Mouse (Mus musculus): ENCODE measurements at regions not wholly inside any gene's neighbourhood (a gene's known extent, or its start where the extent isn't known, plus 50 kb on each side); places are given as distances from the start of the nearest gene placed in this dataset.
"Not testable (repeated sequence)": the region's sequence is repeated elsewhere in the genome, so short reads cannot be mapped to it uniquely, and the experiment has no call there.

DNA sequence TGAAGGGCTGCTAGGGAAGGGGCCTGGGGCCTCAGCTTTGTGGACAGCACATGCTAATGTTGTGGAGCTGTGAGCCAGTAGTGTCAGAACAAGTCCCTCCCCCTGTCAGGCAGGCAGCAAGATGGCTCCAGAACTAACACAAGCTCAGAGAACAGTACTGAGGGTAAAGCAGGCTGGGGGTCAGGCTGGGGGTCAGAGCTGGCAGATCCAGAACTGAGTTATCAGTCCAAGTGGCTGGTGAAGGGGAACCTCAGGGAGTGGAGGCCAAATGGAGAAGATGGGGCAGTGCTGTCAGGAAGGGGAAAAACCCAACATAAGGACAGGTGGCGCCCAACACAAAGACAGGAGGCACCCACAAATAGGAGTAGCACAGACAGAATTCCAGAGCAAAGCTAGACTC is 985.1 kb downstream of the 4930447A16Rik start:
- DNase-seq, result no peak

DNA sequence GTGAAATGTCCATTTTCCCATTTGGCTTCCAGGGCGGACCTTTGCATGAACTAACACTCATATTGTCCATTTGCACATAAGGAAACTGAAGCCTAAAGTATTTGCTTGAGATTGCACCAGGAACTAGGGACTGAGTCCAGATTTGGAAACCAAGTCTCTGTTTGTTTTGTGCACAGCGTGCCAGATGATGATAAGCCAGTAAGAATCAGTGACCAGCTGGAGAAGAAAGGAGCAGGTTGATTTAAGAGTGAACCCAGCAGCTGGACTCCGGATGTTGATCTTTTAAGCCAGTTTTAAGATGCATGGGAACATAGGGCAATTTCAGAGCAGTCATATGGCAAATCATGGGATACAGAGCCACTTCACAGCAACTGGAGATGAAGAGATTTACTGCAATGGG is 987.1 kb downstream of the 4930447A16Rik start:
- DNase-seq, result no peak

DNA sequence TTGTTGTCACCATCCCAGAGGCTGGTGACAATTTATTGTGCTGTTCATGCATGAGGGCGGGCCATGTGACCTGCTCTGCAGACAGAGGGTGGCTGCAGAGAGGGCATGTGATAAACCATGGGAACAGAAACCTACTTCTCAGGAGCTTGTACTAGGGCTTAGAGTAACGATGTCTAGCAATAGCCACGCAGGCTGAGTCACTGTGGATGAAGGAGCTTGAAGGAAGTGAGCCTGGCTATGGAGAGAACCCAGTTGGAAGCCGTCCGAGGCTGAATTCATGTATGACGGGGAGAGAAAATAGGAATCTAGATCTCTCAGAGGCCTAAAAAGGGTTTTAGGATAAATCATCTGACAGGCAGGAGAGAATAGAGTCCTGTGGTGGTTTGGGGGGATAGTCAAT is 988.0 kb downstream of the 4930447A16Rik start:
- no peak for DNase-seq

DNA sequence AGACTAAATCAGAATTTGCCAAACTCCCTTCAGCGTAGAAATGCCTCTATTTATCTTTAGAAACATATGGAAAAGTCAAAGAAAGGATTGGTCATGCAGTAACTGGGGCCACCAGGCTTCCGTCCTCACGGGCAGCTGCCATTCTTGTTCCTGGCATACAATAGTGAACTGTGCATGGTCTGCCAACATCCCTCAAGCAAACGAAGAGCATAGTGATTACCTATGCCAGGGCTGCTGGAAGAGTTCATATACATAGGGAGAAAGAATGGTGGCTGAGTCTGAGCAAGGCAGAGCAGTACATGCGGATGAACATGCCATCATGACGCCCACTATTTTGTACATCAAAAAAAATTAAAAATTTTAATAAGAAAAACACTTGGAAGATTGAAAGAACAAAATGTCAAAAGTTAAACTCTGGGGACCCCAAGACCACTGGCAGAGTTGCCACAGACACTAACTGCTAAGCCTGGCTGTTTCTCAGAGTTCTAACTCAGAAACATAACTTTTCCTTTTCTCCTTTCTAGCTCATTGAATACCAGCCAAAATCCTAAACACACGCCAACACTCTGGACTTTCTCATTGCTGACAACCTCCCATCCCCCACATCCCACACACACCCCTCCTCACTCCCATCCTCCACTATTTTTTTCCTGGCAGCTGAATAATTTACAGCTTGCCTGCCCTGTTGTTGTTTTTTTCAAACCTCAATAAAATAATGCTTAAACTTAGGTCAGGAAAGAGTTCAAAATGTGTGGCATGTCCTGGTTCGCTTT is 989.1 kb downstream of the 4930447A16Rik start:
- no peak for DNase-seq

DNA sequence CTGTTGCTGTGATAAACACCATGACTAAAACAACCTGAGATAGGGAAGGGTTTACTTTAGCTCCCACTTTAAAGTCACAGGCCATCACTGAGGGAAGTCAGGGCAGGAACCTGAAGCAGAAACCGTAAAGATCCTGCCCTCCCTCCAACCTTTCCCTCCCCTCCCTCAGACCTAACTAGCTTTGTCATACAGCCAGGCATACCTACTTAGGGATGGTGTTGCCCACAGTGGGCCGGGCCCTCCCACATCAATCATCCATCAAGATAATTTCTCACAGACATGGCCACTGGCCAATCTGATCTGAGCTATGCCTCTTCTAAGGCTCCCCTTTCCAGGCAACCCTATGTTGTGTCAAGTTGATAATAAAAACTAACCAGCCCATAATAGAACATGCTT is 989.7 kb downstream of the 4930447A16Rik start:
- no peak for DNase-seq

DNA sequence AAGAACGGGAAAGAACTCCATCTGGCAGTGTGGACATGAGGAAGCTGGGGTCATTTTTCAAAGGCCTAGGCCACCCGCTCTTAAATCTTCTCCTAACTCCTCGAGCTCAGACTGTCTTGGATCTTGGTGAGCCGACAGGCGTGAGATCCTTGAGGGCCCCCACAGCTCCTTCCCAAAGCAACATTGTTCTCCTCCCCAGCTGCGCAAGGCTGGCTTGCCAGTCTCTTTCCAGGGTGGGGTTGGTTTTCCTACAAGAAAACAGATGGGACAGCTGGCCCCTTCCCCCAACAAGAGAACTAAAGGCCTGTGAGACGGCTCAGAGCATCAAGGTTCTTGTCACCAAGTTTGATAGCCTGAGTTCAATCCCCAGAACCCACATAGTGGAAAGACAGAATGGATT is 994.3 kb downstream of the 4930447A16Rik start:
- DNase-seq, result no peak

DNA sequence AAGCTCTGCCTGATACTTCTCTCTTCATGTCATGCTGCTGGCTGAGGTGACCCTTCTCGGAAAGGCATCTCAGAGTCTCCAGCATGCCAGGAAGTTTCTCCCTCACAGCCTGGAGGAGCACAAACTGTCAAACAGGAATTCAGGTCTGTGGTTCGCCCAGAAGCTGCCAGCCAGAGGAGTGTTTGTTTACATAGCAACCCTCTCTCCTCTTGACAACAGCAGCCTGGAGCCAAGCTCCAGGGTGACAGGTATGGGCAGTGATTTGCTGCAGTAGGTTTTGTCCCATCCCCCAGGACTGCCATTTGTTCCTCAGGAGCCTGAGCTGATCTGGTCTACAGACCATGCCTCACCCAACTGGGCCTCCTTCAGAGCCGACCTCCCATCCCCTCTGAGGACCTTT is 995.4 kb downstream of the 4930447A16Rik start:
- no peak for DNase-seq

DNA sequence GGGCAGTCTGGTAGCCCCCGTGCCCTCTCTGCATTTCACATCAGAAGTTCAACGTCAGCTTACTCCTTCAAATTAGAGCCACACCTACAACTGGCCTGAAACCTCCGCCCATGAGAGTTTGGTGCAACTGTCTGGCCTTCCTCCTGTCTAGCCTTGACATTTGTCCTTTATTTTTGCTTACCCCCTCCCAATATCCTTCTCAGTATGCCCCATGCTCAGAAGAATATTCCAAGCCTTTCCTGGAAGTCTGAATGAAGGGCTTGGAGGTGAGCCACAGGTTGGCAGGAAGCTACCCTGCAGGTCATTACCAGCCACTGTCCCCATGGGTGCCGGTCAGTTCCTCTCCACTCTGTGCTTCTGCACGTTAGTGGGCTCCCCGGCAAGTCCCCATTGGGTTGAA is 997.4 kb downstream of the 4930447A16Rik start:
- DNase-seq, result no peak

DNA sequence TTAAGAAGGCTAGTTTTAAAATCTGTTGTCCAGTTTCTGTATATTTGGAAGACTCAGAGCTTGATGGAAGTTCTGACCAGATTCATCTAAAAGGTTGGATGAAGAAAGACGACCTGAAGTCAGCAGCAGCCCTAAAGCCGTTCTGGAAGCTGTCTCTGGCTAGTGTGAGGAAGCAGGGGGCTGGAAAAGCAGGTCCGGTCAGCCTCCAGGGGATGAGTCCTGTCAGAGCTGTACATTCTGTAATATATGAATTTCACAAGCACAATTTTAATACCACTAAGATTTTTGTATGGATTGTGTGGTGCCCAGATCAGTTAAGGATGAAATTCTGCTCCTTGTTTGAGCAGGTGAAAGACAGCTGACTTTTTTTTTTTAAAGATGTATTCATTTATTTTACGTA is 1000.2 kb downstream of the 4930447A16Rik start:
- no peak for DNase-seq

DNA sequence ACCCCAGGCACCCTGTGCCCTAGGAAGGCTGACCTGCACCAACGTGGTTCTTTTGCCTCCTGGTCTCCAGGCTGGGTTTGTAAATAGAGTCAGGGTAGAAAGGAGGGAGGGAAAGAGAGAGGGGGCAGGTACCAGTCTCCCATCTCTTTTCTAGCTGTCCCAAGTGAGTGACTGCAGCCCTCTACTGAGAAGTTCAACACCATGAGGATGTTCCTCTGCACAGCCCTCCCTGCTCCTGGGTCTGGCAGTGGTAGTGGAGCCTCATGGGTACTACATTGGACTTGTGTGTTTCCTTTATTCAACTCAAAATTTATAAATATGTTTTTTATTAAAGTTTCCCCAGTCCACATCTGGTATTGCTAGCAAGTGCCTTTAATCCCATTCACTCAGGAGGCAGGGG is 1002.6 kb downstream of the 4930447A16Rik start:
- DNase-seq, result no peak

DNA sequence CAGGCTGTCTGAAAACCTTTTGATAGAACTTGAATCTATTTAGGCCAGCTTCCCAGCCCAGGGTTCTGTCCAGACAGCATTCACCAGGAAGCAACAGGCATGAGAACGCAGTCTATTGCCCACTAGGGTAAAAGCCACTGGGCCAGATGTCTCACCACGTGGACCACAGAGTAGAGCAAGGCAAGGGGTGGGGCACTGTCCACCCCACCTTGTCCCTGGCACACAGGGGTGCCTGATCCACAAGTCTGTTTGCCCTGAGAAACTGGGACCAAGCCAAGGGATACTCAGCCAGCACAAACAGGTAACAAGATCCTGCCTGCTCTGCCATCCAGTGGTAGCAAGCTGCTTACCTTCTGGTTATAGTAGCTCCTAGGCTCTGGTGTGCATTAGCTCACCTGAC is 1006.3 kb downstream of the 4930447A16Rik start:
- DNase-seq, result no peak

DNA sequence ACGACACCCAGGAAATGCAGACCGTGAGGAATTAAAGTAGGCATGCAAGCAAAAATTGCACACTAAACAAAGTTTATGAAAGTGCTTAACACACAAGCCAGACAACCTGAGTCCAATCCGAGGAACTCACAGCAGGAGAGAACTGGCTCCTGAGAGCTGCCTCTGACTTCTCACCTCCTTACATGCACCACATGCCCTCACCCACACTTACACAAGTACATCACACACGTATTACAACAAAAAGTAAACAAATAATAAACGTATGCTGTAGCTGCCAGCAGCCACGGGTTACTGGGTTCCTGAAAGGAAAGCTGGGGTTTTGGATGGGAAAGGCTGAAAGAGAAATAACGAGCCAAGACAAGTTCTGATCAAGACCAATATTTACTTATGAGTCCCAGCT is 1008.0 kb downstream of the 4930447A16Rik start:
- DNase-seq, result no peak

DNA sequence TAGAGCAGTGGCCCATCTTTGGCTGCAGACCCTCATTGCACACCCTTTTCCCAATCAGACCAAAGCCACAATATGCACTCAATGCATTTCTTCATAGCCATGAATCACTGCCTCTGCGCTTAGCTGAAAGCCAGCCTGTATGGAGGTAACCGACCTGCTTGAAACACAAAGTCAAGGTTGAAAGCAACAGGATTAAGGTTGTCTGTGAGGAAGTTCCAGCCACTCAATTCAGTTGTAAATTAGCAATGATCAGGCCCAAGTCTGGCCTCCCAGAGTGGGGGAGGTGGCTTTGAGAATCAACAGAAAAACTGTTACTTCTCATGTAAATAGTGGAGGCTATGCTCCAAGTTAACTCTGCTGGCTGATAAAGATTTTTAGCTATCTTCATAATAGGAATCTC is 1008.9 kb downstream of the 4930447A16Rik start:
- not testable (repeated sequence) for DNase-seq

Measured in thymus, postnatal 25 days (tissue).